Mouse (Mus musculus) liver, embryonic 16.5 days (tissue): Measurements from ENCODE around the gene Gm12887. TPM values are rescaled to one million over a fixed set of nuclear protein-coding genes. Genes with fewer than 3 reads are reported as not detected.

Experiments used
- ATAC-seq: fragments of 200-750 bp; cut with Nextera tagmentation; 2 replicates; pipeline ENCODE4 v1.8.0; 2017; ENCODE audit warnings: low read depth, mild to moderate bottlenecking, moderate number of reproducible peaks, moderate library complexity
- H3K27ac ChIP-seq: fragments of 300-500 bp; sonication (generic); 2 replicates; pipeline ENCODE4 v1.5.1; 2014; ENCODE audit warnings: mild to moderate bottlenecking, low read length
- H3K27me3 ChIP-seq: fragments of 300-500 bp; sonication (generic); 2 replicates; pipeline ENCODE4 v1.6.1; 2014; ENCODE audit warnings: low read depth, low read length, mixed read lengths; ENCODE audit not compliant: control insufficient read depth, insufficient read depth
- H3K36me3 ChIP-seq: fragments of 300-500 bp; sonication (generic); 2 replicates; pipeline ENCODE4 v1.6.1; 2014; ENCODE audit warnings: mild to moderate bottlenecking; ENCODE audit not compliant: control insufficient read depth, insufficient read depth
- H3K4me1 ChIP-seq: fragments of 300-500 bp; sonication (generic); 2 replicates; pipeline ENCODE4 v1.6.1; 2014; ENCODE audit warnings: low read depth, low read length, mixed read lengths; ENCODE audit not compliant: control insufficient read depth
- H3K4me2 ChIP-seq: fragments of 300-500 bp; sonication (generic); 2 replicates; pipeline ENCODE4 v1.6.1; 2014; ENCODE audit warnings: low read depth, low read length, mixed read lengths
- H3K4me3 ChIP-seq: fragments of 300-500 bp; sonication (generic); 2 replicates; pipeline ENCODE4 v1.5.1; 2014; ENCODE audit warnings: low read depth, mild to moderate bottlenecking, low read length
- H3K9ac ChIP-seq: fragments of 300-500 bp; sonication (generic); 2 replicates; pipeline ENCODE4 v1.6.1; 2014; ENCODE audit warnings: low read depth, low read length
- H3K9me3 ChIP-seq: fragments of 300-500 bp; sonication (generic); replicated peaks from 2 replicates; pipeline ENCODE4 v1.6.1; 2016; ENCODE audit warnings: low read length; ENCODE audit not compliant: control insufficient read depth
- WGBS: fragments of 180-500 bp; shearing (Covaris S2); extraction: QIAGEN DNeasy Blood & Tissue Kit; methylation state at CpG from one replicate; pipeline ENCODE4 v1.1.7; 2014; ENCODE audit not compliant: insufficient replicate concordance; 5-methylcytosine and 5-hydroxymethylcytosine counted together
- polyA plus RNA-seq: library from polyadenylated mRNA; unstranded; fragments of >200 nt; fragmentation: Nextera tagmentation; extraction: Ambion mirVana; gene quantifications from 2 replicates; pipeline ENCODE4 v1.2.1, GENCODE M21; 2015

Gene Gm12887
- polyA plus RNA-seq: not detected in 2 replicates

DNA sequence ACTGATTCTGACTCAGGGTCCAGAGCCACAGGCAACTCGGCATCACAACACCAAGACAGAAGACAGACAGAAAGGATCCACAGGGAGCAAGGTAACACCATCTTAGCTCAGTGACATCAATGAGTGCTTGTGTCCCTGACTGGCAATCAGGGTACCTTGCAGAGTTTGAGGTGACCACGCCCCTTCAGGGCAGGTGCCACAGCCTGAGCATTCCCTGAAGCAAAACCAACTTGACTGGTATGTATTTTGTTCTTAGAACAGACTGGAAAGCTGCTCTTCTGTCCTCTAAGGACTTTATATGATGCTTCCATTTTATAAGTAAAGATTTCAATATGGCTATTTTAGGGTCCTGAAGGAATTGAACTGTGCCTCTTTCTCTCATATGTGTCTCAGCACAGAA, at the start of gene Gm12887:
Gene Gm12887 (minus strand): TSS at position 101 of the 400 bp plus-strand sequence.
- no peaks in the 10 kb centered on the region for H3K27me3 ChIP-seq
- no peak within 1 kb of the TSS for H3K4me2 ChIP-seq
- no peaks in the 10 kb centered on the region for H3K9me3 ChIP-seq
- no peak within 1 kb of the TSS for H3K4me3 ChIP-seq
- H3K27ac ChIP-seq: no peak within 1 kb of the TSS
- no peak within 1 kb of the TSS for H3K9ac ChIP-seq
- 28% methylated on average over 2 of the region's 2 CpGs for WGBS
- no peaks in the 10 kb centered on the region for H3K4me1 ChIP-seq
- H3K36me3 ChIP-seq: no peaks in the 10 kb centered on the region
- no peak for ATAC-seq

DNA sequence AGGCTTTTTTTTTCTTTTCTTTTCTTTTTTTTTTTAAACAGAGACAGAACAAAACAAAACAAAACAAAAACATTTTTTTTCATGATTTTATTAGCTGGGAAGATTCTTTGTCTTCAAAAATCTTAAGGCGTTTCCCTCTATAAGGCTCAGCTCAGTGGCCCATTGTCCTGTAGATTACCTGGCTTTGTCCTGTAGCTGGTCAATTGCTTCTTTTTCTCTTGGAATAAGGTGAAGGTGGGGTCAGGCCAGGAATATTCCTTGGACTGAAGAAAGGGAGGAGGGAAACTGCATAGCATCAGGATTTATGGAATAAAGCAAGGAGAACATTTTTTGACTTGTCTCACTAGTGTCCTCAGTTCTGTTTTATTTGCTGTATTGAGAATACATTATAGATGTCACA, 35.1 kb upstream of the Gm12887 start:
- H3K9ac ChIP-seq: no peak overlapping the region
- H3K9me3 ChIP-seq: no peaks in the 10 kb centered on the region
- WGBS: 61% methylated on average over 1 of the region's 1 CpGs

More for the DNA sequence above, 35.1 kb upstream of the Gm12887 start:
- H3K4me3 ChIP-seq: no peak overlapping the region
- H3K4me2 ChIP-seq: no peak overlapping the region
- H3K36me3 ChIP-seq: no peaks in the 10 kb centered on the region
- ATAC-seq: no peak
- H3K27me3 ChIP-seq: no peaks in the 10 kb centered on the region
- H3K4me1 ChIP-seq: no peaks in the 10 kb centered on the region
- no peak overlapping the region for H3K27ac ChIP-seq

Other genes with a start within 250 kb of the Gm12887 start
- gene Gm12886, start 199.0 kb downstream of the Gm12887 start, polyA plus RNA-seq: not detected in 2 replicates